Mouse (Mus musculus): ENCODE data around the gene Mterf1b. TPM values are rescaled to one million over a fixed set of nuclear protein-coding genes. Genes with fewer than 3 reads are reported as not detected.
"Not testable (repeated sequence)": the region's sequence is repeated elsewhere in the genome, so short reads cannot be mapped to it uniquely, and the experiment has no call there.

Gene Mterf1b
- total and polyA plus RNA-seq, 2 experiments from 2014 or later: 0.89 to 0.99 TPM

DNA sequence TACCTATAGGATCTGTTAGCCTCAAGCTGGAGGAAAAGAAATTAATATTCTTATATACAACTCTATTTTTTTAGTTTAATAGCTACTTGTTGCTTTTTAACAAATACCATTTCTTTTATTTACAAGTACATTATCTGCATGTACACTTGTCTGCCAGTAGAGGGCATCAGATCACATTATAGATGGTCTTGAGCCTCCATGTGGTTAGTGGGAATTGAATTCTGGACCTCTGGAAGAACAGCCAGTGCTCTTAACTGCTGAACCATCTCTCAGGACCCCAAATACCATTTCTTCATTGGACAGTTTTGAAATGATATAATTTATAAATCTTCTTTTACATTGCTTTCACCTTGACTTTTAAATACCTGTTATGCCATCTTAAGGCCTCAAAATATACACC, 9.2 kb downstream of the Mterf1b start:
- Histone ChIP-seq H3K9me3 (ENCODE audit: low read length) (no peaks in the 10 kb centered on the region), H3K4me3 (ENCODE audit: low read depth, low read length) (no peak overlapping the region), H3K4me1 (ENCODE audit: insufficient read depth, low read length) (no peaks in the 10 kb centered on the region), H3K9ac (replicated peaks; ENCODE audit: low read length, poor library complexity, severe bottlenecking) (no peak overlapping the region), H3K27ac (ENCODE audit: low read depth, low read length) (no peak overlapping the region), H3K27me3 (ENCODE audit: insufficient read depth, low read length) (no peaks in the 10 kb centered on the region), H3K4me2 (ENCODE audit: low read depth, low read length, poor library complexity, severe bottlenecking) (no peak overlapping the region), H3K36me3 (ENCODE audit: insufficient read depth, low read length) (no peaks in the 10 kb centered on the region)
- ATAC-seq (ENCODE audit: low FRiP score): no peak
- TF ChIP-seq CTCF (IDR thresholded peaks at IDR 0.05): peak; percentile 81
- DNase-seq (ENCODE audit: low spot score): peak; percentile 22

GRCm38 (mm10) chr5:4202276-4202810, 10.2 kb downstream of the Mterf1b start:
- not testable (repeated sequence) for H3K36me3 ChIP-seq (ENCODE audit: insufficient read depth, low read length); H3K4me1 ChIP-seq (ENCODE audit: insufficient read depth, low read length); H3K4me2 ChIP-seq (ENCODE audit: low read depth, low read length, poor library complexity, severe bottlenecking); H3K9ac ChIP-seq (replicated peaks; ENCODE audit: low read length, poor library complexity, severe bottlenecking); H3K27me3 ChIP-seq (ENCODE audit: insufficient read depth, low read length); ATAC-seq (ENCODE audit: low FRiP score); H3K27ac ChIP-seq (ENCODE audit: low read depth, low read length); H3K9me3 ChIP-seq (ENCODE audit: low read length); DNase-seq (ENCODE audit: low spot score); H3K4me3 ChIP-seq (ENCODE audit: low read depth, low read length)
- WGBS: 93% methylated on average over 19 of the region's 19 CpGs

DNA sequence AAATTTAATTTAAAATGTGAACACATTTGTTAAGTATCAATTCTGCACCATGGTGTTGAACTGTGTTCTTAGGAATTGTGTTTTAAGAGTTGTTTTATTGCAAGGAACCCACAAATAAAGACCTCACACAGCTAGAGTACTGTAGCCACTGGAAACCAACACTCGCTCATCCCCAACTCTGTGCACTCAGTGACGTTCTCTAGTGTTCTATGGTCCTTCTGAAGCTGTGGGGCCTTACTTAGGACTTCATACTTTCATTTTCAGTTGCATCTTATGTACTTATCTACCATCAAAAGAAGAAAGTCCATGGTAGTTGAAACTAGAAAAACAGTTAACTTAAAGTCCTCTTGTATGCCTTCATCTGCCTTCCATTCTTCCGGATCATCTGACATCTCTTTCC, 17.9 kb downstream of the Mterf1b start:
- not testable (repeated sequence) for ATAC-seq (ENCODE audit: low FRiP score); H3K27me3 ChIP-seq (ENCODE audit: insufficient read depth, low read length); H3K9me3 ChIP-seq (ENCODE audit: low read length); DNase-seq (ENCODE audit: low spot score); H3K9ac ChIP-seq (replicated peaks; ENCODE audit: low read length, poor library complexity, severe bottlenecking); H3K27ac ChIP-seq (ENCODE audit: low read depth, low read length); H3K4me2 ChIP-seq (ENCODE audit: low read depth, low read length, poor library complexity, severe bottlenecking); H3K4me1 ChIP-seq (ENCODE audit: insufficient read depth, low read length); H3K4me3 ChIP-seq (ENCODE audit: low read depth, low read length); H3K36me3 ChIP-seq (ENCODE audit: insufficient read depth, low read length)
- WGBS: 86% methylated on average over 3 of the region's 3 CpGs

GRCm38 (mm10) chr5:4221309-4221708, 29.1 kb downstream of the Mterf1b start:
- Histone ChIP-seq H3K36me3 (ENCODE audit: insufficient read depth, low read length) (no peaks in the 10 kb centered on the region), H3K9ac (replicated peaks; ENCODE audit: low read length, poor library complexity, severe bottlenecking) (no peak overlapping the region), H3K27ac (ENCODE audit: low read depth, low read length) (no peak overlapping the region), H3K4me2 (ENCODE audit: low read depth, low read length, poor library complexity, severe bottlenecking) (no peak overlapping the region), H3K27me3 (ENCODE audit: insufficient read depth, low read length) (no peaks in the 10 kb centered on the region), H3K4me1 (ENCODE audit: insufficient read depth, low read length) (no peaks in the 10 kb centered on the region), H3K9me3 (ENCODE audit: low read length) (no peaks in the 10 kb centered on the region), H3K4me3 (ENCODE audit: low read depth, low read length) (no peak overlapping the region)
- TF ChIP-seq CTCF (IDR thresholded peaks at IDR 0.05): no peak
- WGBS: 74% methylated on average over 3 of the region's 3 CpGs
- no peak for DNase-seq (ENCODE audit: low spot score)
- ATAC-seq (ENCODE audit: low FRiP score): no peak

GRCm38 (mm10) chr5:4221981-4222623, 29.9 kb downstream of the Mterf1b start:
- Histone ChIP-seq H3K36me3 (ENCODE audit: insufficient read depth, low read length) (no peaks in the 10 kb centered on the region), H3K4me3 (ENCODE audit: low read depth, low read length) (no peak overlapping the region), H3K27ac (ENCODE audit: low read depth, low read length) (no peak overlapping the region), H3K4me1 (ENCODE audit: insufficient read depth, low read length) (no peaks in the 10 kb centered on the region), H3K9me3 (ENCODE audit: low read length) (no peaks in the 10 kb centered on the region), H3K4me2 (ENCODE audit: low read depth, low read length, poor library complexity, severe bottlenecking) (no peak overlapping the region), H3K27me3 (ENCODE audit: insufficient read depth, low read length) (no peaks in the 10 kb centered on the region), H3K9ac (replicated peaks; ENCODE audit: low read length, poor library complexity, severe bottlenecking) (no peak overlapping the region)
- TF ChIP-seq CTCF (IDR thresholded peaks at IDR 0.05): no peak
- ATAC-seq (ENCODE audit: low FRiP score): no peak
- DNase-seq (ENCODE audit: low spot score): no peak
- 74% methylated on average over 6 of the region's 6 CpGs for WGBS

GRCm38 (mm10) chr5:4232163-4232562, 40.0 kb downstream of the Mterf1b start:
- Histone ChIP-seq H3K9ac (replicated peaks; ENCODE audit: low read length, poor library complexity, severe bottlenecking) (no peak overlapping the region), H3K4me2 (ENCODE audit: low read depth, low read length, poor library complexity, severe bottlenecking) (no peak overlapping the region), H3K4me1 (ENCODE audit: insufficient read depth, low read length) (no peaks in the 10 kb centered on the region), H3K27ac (ENCODE audit: low read depth, low read length) (no peak overlapping the region), H3K36me3 (ENCODE audit: insufficient read depth, low read length) (no peaks in the 10 kb centered on the region), H3K27me3 (ENCODE audit: insufficient read depth, low read length) (no peaks in the 10 kb centered on the region), H3K9me3 (ENCODE audit: low read length) (no peaks in the 10 kb centered on the region), H3K4me3 (ENCODE audit: low read depth, low read length) (no peak overlapping the region)
- 68% methylated on average over 2 of the region's 2 CpGs for whole genome bisulfite sequencing
- ATAC-seq (ENCODE audit: low FRiP score) (no peak), DNase-seq (ENCODE audit: low spot score) (no peak)
- no peak for TF ChIP-seq CTCF (IDR thresholded peaks at IDR 0.05)
